Mouse (Mus musculus): ENCODE results near the gene Lims1. TPM values are rescaled to one million over a fixed set of nuclear protein-coding genes. Genes with fewer than 3 reads are reported as not detected.

Gene Lims1
- polyA plus RNA-seq, 1 experiment: 1.4 TPM

DNA sequence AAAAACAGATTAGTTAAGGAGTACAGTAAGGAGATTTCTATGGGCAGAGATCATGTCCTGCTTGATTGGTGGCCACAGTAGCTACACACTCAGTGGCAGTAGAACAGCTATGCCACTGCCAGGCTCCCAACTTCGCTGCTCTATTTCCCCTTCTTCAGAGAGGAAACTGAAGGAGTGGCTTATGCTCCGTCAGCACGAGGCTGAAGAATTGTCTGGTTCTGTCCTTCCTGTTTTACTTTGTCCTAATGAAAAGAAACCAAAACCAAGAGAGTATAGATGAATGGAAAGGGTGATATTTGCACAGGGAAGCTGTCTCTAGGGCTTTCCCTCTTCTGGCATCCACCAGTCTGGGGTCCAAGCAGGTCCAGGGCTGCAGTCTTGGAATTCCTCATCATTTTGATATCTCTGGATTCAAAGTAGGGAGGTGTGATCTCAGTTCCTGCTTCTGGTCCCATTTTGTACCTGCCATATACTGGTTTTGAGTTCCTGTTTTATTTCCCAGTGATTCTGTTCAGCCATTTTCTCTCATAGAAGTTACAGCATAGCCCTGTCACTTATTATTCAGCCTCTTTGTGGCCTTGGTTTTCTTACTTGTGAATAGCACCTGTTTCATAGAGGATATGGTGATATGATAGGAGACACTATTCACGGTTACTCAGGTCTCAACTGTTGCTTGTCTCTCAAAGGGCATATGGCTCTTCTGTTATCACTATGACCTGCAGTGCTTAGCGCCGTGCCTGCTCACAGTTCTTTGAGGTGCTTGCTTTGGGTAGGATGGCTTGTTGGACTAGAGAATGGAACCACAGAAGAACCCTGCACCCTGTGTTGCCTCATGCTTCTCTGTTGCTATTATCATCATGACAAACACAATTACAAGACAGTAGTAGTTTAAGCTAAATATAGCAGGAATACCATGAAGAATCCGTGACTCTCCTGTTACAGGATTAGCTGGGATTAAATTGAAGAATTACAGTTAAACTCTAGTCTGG is 70.1 kb downstream of the Lims1 start:
- TF ChIP-seq GATA1 (IDR thresholded peaks at IDR 0.05; ENCODE audit: low read length): no peak

DNA sequence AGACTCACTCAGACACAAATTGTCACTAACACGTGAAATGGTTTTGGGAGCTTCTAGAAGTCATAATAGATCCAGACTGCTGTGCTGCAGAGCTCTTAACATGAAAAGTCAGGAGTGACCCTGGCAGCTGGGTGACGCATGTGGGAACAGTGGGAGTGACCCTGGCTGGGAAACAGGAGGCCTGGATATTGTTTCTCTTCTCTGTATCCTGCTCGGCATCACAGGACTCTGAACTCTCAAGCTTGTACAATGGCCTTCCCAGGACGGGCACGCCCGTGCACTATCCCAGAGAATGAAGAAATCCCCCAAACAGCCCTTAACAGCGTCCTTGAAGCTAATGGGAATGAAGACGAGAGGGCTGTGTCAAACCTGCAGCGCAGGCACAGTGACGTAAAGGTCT is 70.9 kb downstream of the Lims1 start:
- no peak for TF ChIP-seq GATA1 (IDR thresholded peaks at IDR 0.05; ENCODE audit: low read length)

DNA sequence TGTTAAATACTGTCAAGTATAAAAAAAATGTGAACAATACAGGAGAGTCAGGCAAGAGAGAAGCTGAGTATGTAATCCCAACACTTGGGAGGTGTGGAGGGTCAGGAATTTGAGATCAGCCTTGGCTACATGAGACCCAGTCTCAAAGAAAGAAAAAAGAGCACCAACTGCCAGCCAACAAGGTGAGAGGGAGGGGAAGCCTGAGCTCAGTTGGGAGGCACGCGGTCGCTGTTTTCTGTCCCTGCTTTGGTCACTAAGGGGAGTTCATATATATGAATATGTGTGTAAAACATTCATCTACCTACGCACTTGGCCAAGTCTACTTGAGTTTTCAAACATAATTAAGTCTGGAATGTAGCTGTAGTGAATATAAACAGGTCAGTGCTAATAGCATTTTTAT is 72.0 kb downstream of the Lims1 start:
- TF ChIP-seq GATA1 (IDR thresholded peaks at IDR 0.05; ENCODE audit: low read length): no peak

DNA sequence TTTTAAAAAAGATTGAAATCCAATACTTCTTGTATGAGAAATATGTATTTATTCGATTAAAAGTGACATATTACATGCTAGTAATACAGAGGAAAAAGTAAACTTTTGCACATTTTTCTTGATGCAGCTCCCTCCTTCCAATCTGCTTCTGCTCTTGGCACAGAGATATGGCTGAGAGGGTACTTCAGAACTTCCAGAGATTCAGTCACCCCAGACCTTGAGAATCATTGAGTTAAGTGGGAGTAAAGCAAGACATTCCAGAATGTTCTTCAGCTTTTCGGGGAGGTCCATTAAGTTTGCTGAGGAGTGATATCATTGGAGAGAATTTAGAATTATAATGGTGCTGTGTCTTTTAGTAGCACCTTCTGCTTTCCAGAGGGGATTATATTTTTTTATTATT is 72.5 kb downstream of the Lims1 start:
- TF ChIP-seq GATA1 (IDR thresholded peaks at IDR 0.05; ENCODE audit: low read length): no peak

DNA sequence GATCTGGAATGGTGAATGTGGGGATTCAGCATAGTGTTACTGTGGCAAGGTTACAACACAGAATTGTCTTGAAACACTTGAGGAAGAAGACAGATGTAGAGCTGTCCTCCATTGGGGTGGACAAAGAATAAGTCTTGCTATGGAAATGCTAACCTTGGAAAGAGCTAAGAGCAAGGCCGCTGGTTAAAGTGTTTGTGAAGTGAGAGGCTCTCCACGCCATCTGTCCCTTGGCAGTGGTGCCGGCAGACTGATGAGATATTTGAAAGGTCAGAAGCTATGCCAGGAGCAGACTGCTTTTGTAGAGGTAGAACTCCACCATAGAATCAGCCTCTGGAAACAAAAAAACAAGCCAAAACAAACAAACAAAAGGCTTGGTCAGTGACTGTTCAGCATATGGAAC is 73.3 kb downstream of the Lims1 start:
- TF ChIP-seq GATA1 (IDR thresholded peaks at IDR 0.05; ENCODE audit: low read length): no peak

DNA sequence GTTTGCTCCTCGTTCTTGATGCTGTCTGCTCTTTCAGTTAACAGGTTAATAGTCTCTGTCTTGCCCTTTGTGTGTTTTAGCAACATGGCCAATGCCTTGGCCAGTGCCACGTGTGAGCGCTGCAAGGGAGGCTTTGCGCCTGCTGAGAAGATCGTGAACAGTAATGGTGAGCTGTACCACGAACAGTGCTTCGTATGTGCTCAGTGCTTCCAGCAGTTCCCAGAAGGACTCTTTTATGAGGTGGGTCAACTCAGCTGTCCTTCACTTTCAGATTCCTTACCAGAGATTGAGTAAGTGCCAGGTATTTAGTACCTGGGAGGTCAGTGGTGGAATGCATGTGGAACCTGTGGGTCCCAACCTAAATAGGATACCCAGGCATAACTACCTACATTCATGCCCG is 75.7 kb downstream of the Lims1 start:
- no peak for TF ChIP-seq GATA1 (IDR thresholded peaks at IDR 0.05; ENCODE audit: low read length)

DNA sequence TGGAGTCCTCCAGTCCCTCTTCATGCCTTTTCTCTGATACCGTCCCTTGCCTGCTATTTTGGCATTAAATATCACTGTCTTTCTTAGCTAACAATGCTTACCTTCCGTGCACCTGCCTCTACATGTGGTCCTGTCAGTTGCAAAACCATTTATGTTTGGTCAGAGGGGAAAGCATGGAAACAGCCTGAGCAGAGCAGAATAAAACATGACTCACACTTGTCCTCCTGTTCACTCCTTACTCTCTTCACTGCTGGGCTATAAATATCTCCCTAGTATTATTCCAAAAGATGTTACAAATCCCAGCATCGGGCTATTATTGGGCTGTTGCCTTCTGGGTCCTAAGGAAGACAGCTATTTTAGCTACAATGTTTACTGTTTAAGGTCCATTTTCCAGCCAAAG is 78.6 kb downstream of the Lims1 start:
- TF ChIP-seq GATA1 (IDR thresholded peaks at IDR 0.05; ENCODE audit: low read length): no peak

DNA sequence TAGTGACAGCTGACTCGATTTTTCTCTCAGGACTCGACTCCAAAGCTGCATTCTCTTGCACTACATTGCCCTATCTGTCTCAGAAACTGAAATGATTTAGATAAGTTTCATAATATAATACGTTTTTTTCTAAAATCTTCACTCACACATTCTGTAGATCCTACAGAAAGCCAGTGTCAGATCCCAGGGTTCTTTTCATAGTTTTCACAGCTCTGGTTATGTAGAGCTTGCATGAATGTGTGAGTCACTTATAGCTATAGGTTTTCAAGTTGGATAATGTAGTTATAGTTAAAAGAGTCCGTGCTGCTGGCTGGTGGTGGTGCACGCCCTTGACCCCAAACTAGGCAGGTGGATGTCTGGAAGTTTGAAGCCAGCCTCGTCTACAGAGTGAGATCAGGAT is 81.4 kb downstream of the Lims1 start:
- no peak for TF ChIP-seq GATA1 (IDR thresholded peaks at IDR 0.05; ENCODE audit: low read length)

DNA sequence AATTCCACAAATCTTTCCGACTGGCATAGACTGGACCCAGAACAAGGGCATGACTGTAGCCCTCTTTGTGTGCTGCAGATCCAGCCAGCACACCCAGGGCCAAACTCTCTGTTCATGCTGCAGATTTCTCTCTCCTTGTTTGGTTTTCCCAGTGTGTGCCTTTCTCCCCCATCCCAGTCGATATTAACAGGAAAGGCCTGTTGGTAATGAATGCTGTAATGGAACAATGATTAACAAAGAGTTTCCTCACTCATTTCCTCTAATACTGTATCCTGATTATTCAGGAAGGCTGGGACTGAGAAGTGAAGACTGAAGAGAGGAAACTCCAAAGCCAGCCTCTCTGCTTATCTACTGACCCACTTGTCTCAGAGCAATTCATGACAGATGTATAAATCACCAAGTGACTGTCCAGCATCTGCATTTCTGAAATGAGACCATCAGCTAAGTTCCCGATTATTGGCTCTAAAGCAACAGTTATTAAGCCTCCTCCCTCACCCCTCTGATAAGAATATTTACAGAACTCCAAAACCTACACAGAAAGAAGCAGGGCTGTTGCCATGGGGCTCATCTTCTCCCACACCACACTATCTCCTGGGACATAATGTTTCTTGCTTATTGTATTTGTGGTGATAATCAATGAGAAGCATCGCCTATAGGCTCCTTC is 82.2 kb downstream of the Lims1 start:
- TF ChIP-seq GATA1 (IDR thresholded peaks at IDR 0.05; ENCODE audit: low read length): no peak

DNA sequence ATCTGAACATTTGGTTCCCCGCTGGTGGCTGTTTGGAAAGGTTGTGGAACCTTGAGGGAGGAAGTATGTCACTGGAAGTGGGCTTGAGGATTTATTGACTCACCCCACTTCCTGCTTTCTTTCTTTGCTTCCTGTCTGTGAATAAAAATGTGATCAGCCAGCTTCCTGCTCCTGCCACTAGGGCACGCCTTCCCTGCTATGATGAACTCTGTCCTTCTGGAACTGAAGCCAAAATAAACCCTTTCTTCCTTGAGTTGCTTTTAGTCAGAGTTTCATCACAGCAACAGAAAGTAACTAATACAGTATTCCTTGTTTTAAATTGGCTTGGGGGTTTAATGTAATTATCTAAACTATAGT is 82.7 kb downstream of the Lims1 start:
- TF ChIP-seq GATA1 (IDR thresholded peaks at IDR 0.05; ENCODE audit: low read length): no peak

DNA sequence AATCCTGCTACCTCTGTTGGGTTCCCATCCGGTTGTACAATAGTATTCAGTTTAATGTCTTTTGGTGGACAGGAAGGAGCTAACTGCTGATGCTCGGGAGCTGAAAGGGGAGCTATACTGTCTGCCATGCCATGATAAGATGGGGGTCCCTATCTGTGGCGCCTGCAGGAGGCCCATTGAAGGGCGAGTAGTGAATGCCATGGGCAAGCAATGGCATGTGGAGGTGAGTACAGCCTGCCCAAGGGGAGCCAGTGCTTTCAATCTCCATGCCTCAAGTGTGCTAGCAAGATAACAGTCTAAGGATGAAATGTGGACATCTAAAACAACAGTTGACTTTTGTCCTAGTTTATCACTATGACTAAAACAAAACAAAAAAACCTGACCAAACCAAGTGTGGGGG is 89.1 kb downstream of the Lims1 start:
- no peak for TF ChIP-seq GATA1 (IDR thresholded peaks at IDR 0.05; ENCODE audit: low read length)

DNA sequence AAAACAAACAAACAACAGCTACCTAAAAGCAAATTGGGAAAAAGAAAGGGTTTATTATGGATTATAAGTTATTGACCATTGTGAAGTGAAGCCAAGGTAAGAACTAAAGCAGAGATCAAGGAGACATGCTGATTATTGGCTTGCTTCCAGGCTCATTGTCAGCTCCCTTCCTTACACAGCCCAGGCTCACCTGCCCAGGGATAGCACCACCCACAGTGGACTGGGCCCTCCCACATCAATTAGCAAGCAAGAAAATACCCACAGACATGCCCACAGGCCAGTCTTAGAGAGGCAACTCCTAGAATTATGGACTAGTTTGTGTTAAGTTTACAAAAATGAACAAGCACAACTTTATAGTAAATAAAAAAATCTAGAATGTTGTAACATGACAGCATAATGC is 89.6 kb downstream of the Lims1 start:
- no peak for TF ChIP-seq GATA1 (IDR thresholded peaks at IDR 0.05; ENCODE audit: low read length)

DNA sequence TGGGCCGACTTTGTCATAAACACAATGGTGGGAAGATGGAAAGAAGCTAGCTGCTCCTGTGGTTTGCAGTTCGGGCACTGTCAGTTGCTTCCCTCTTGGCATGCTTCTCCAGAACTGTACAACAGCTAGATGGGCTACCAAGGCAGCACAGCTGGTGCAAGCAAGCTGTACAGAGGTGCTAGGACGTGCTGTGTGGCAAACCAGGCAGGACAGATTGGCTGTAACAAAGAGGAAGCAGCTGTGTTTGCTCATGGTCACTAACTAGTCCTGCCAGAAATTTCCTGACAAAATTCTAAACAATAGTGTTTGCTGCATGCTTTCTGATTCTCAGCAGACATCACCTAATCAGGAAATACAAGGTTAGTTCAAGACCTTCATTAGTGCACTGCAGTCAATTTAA is 93.4 kb downstream of the Lims1 start:
- TF ChIP-seq GATA1 (IDR thresholded peaks at IDR 0.05; ENCODE audit: low read length): no peak

DNA sequence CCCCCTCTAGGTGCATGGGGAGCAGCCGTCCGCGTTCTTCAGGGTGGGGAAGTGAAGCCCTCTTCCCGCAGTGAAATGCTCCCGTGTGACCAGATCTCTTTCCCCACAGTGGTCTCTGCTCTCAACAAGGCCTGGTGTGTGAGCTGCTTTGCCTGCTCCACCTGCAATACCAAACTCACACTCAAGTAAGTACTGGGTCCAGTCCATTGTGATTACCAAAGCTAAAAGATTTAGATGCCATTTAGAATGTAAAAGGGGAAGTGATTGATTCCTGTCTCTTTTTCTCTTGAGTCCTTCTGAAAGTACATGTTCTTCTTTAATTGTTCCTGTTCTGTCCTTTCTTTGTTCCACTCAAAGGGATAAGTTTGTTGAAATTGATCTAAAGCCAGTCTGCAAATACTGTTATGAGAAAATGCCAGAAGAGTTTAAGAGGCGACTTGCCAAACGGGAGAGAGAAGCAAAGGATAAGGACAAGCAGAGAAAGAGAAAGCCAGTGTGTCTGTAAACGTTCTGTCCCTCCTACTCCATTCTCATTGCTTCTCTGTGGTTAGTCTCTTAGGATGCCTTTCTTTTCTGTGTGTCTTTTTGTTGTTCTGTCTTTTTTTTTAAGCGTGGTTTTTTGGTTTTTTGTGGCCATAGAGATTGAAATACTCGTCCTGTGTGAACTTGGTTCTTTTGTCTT is 95.2 kb downstream of the Lims1 start:
- no peak for TF ChIP-seq GATA1 (IDR thresholded peaks at IDR 0.05; ENCODE audit: low read length)

DNA sequence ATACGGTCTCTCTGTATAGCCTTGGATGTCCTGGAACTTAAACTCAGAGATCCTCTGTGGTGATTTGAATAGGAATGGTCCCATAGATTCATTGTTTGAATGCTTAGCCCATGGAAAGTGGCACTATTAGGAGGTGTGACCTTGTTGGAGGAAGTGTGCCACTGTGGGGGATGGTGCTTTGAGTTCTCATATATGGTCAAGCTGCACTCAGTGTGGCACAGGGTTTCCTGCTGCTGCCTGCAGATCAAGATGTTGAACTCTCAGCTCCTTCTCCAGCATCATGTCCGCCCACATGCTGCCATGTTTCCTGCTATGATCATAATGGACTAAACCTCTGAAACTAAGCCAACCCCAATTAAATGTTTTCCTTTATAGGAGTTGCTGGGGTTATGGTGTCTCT is 104.7 kb downstream of the Lims1 start:
- TF ChIP-seq GATA1 (IDR thresholded peaks at IDR 0.05; ENCODE audit: low read length): no peak

DNA sequence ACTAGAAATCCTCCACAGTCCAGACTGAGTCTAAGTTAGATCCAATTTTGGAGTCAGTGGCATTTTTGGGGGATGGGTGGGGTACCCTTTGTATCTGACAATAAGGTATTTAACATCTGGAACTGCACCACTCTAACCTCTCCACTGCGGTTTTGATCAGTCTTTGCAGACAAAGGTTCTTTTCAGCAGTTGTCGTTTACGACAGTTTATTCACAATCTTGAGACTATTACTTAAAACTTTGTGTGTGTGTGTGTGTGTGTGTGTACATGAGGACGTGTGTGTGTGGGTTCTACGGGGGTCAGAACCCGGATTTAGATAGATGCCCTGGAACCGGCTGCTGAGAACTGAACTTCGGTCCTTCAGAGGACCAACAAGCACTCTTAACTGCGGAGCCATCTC is 122.6 kb downstream of the Lims1 start:
- TF ChIP-seq GATA1 (IDR thresholded peaks at IDR 0.05; ENCODE audit: low read length): no peak
